Mouse (Mus musculus) heart, embryonic 15.5 days (tissue): ENCODE measurements at regions not wholly inside any gene's neighbourhood (a gene's known extent, or its start where the extent isn't known, plus 50 kb on each side); places are given as distances from the start of the nearest gene placed in this dataset.

ENCODE experiments used
- ATAC-seq: fragments of 200-750 bp; cut with Nextera tagmentation; replicated peaks from 2 replicates; pipeline ENCODE4 v1.8.0; 2017; ENCODE audit warnings: low read depth, moderate TSS enrichment; ENCODE audit not compliant: insufficient number of reproducible peaks, insufficient read depth, low FRiP score
- H3K27ac ChIP-seq: fragments of 300-500 bp; sonication (generic); 2 replicates; pipeline ENCODE4 v1.5.1; 2015; ENCODE audit warnings: mild to moderate bottlenecking, inconsistent platforms
- H3K27me3 ChIP-seq: fragments of 300-500 bp; sonication (generic); 2 replicates; pipeline ENCODE4 v1.6.1; 2015; ENCODE audit warnings: inconsistent platforms
- H3K36me3 ChIP-seq: fragments of 300-500 bp; sonication (generic); 2 replicates; pipeline ENCODE4 v1.6.1; 2015; ENCODE audit warnings: mild to moderate bottlenecking, inconsistent platforms
- H3K4me1 ChIP-seq: fragments of 300-500 bp; sonication (generic); replicated peaks from 2 replicates; pipeline ENCODE4 v1.6.1; 2015; ENCODE audit warnings: inconsistent platforms
- H3K4me2 ChIP-seq: fragments of 300-500 bp; sonication (generic); 2 replicates; pipeline ENCODE4 v1.6.1; 2015; ENCODE audit warnings: inconsistent platforms, mild to moderate bottlenecking, moderate library complexity
- H3K4me3 ChIP-seq: fragments of 300-500 bp; sonication (generic); 2 replicates; pipeline ENCODE4 v1.5.1; 2015; ENCODE audit warnings: mild to moderate bottlenecking, inconsistent platforms
- H3K9ac ChIP-seq: fragments of 300-500 bp; sonication (generic); 2 replicates; pipeline ENCODE4 v1.6.1; 2015; ENCODE audit warnings: mild to moderate bottlenecking, inconsistent platforms
- H3K9me3 ChIP-seq: fragments of 300-500 bp; sonication (generic); replicated peaks from 2 replicates; pipeline ENCODE4 v1.6.1; 2016; ENCODE audit warnings: inconsistent platforms
- WGBS: fragments of 180-500 bp; shearing (Covaris S2); methylation state at CpG from one replicate; pipeline ENCODE4 v1.1.7; 2015; ENCODE audit warnings: mixed read lengths; 5-methylcytosine and 5-hydroxymethylcytosine counted together

DNA sequence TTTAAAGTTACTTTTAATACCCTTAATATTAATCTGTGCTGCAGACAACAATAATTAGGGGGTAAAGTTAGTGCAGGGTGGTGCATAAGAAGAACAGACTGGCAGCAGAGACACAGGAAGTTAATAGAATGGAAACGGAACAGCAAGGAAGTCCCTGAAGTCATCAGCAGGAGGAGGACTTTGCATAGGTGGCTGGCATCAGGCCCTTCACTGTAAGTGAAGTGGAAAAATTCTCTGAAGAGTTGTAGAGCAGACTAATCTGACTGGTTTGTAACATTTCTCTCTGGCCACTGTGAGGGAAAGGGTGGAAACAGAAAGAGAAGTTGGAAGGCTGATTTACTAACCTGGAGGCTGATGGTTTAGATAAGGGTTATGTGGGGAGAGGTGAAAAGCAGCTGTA lies 195.5 kb upstream of the Prdm1 start:
- ATAC-seq = no peak
- 53% methylated on average over 1 of the region's 1 CpGs for WGBS
- H3K9ac ChIP-seq = no peak overlapping the region

GRCm38 (mm10) chr10:44723321-44723720 lies 195.0 kb upstream of the Prdm1 start:
- Histone ChIP-seq H3K9me3 (no peaks in the 10 kb centered on the region), H3K27ac (no peak overlapping the region), H3K36me3 (no peaks in the 10 kb centered on the region), H3K27me3 (no peaks in the 10 kb centered on the region), H3K4me1 (no peaks in the 10 kb centered on the region), H3K9ac (no peak overlapping the region), H3K4me3 (no peak overlapping the region), H3K4me2 (no peak overlapping the region)
- no peak for ATAC-seq
- 68% methylated on average over 5 of the region's 5 CpGs for WGBS

More for the DNA sequence above, 195.5 kb upstream of the Prdm1 start:
- no peaks in the 10 kb centered on the region for H3K9me3 ChIP-seq
- no peaks in the 10 kb centered on the region for H3K4me1 ChIP-seq
- H3K27me3 ChIP-seq = no peaks in the 10 kb centered on the region
- H3K4me3 ChIP-seq = no peak overlapping the region
- no peak overlapping the region for H3K4me2 ChIP-seq
- no peak overlapping the region for H3K27ac ChIP-seq
- no peaks in the 10 kb centered on the region for H3K36me3 ChIP-seq

DNA sequence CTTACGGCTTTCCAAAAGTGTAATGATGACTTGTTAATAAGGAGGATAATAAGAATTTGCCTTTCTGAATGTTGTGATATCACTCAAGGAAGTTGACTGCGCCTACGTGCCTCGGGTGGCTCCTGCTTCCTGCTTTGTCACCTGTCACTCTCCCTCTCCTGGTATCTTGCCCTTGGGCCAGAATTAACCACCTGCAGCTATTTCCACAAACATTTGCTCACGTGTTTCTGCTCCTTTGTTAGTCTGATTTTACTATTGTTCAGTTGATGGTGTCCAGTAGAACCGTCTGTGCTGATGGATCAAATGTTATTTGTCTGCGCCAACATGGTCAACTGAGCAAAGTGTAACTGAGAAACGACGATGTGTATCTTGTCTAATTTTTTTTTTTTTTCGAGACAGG lies 193.4 kb upstream of the Prdm1 start:
- Histone ChIP-seq H3K27ac (no peak overlapping the region), H3K9ac (no peak overlapping the region), H3K27me3 (no peaks in the 10 kb centered on the region), H3K4me3 (no peak overlapping the region), H3K4me2 (no peak overlapping the region), H3K9me3 (no peaks in the 10 kb centered on the region), H3K36me3 (no peaks in the 10 kb centered on the region), H3K4me1 (no peaks in the 10 kb centered on the region)
- no peak for ATAC-seq
- 79% methylated on average over 10 of the region's 10 CpGs for WGBS

- no peaks in the 10 kb centered on the region for H3K4me1 ChIP-seq
- H3K4me2 ChIP-seq = no peak overlapping the region
- no peaks in the 10 kb centered on the region for H3K36me3 ChIP-seq
- H3K27ac ChIP-seq = no peak overlapping the region
- no peak for ATAC-seq
- H3K27me3 ChIP-seq = no peaks in the 10 kb centered on the region
- H3K9ac ChIP-seq = no peak overlapping the region
- H3K4me3 ChIP-seq = no peak overlapping the region
- H3K9me3 ChIP-seq = no peaks in the 10 kb centered on the region
- 75% methylated on average over 5 of the region's 5 CpGs for WGBS
Measured at GRCm38 (mm10) chr10:44716612-44717011, 188.3 kb upstream of the Prdm1 start.

- no peak overlapping the region for H3K27ac ChIP-seq
- ATAC-seq = no peak
- H3K4me3 ChIP-seq = no peak overlapping the region
- H3K9me3 ChIP-seq = no peaks in the 10 kb centered on the region
- no peaks in the 10 kb centered on the region for H3K36me3 ChIP-seq
- no peaks in the 10 kb centered on the region for H3K27me3 ChIP-seq
- no peak overlapping the region for H3K9ac ChIP-seq
- H3K4me1 ChIP-seq = no peaks in the 10 kb centered on the region
- H3K4me2 ChIP-seq = no peak overlapping the region
Measured at GRCm38 (mm10) chr10:44715902-44716301, 187.6 kb upstream of the Prdm1 start.

- no peak overlapping the region for H3K4me3 ChIP-seq
- 75% methylated on average over 4 of the region's 4 CpGs for WGBS
Measured at GRCm38 (mm10) chr10:44708830-44709229, 180.5 kb upstream of the Prdm1 start.

GRCm38 (mm10) chr10:44704143-44704542 lies 175.8 kb upstream of the Prdm1 start:
- Histone ChIP-seq H3K4me2 (no peak overlapping the region), H3K9me3 (no peaks in the 10 kb centered on the region), H3K27ac (no peak overlapping the region), H3K4me3 (no peak overlapping the region), H3K4me1 (no peaks in the 10 kb centered on the region), H3K9ac (no peak overlapping the region), H3K27me3 (no peaks in the 10 kb centered on the region), H3K36me3 (no peaks in the 10 kb centered on the region)
- ATAC-seq = no peak
- 77% methylated on average over 3 of the region's 3 CpGs for WGBS

More at GRCm38 (mm10) chr10:44708830-44709229, 180.5 kb upstream of the Prdm1 start:
- H3K9ac ChIP-seq = no peak overlapping the region
- no peaks in the 10 kb centered on the region for H3K9me3 ChIP-seq
- no peak overlapping the region for H3K27ac ChIP-seq
- no peak for ATAC-seq
- H3K27me3 ChIP-seq = no peaks in the 10 kb centered on the region
- no peaks in the 10 kb centered on the region for H3K4me1 ChIP-seq
- H3K4me2 ChIP-seq = no peak overlapping the region
- H3K36me3 ChIP-seq = no peaks in the 10 kb centered on the region

- Histone ChIP-seq H3K27me3 (no peaks in the 10 kb centered on the region), H3K4me3 (no peak overlapping the region), H3K36me3 (no peaks in the 10 kb centered on the region), H3K27ac (no peak overlapping the region), H3K9ac (no peak overlapping the region), H3K4me1 (no peaks in the 10 kb centered on the region), H3K4me2 (no peak overlapping the region), H3K9me3 (no peaks in the 10 kb centered on the region)
- 79% methylated on average over 5 of the region's 5 CpGs for WGBS
- no peak for ATAC-seq
Measured at GRCm38 (mm10) chr10:44702108-44702507, 173.8 kb upstream of the Prdm1 start.

DNA sequence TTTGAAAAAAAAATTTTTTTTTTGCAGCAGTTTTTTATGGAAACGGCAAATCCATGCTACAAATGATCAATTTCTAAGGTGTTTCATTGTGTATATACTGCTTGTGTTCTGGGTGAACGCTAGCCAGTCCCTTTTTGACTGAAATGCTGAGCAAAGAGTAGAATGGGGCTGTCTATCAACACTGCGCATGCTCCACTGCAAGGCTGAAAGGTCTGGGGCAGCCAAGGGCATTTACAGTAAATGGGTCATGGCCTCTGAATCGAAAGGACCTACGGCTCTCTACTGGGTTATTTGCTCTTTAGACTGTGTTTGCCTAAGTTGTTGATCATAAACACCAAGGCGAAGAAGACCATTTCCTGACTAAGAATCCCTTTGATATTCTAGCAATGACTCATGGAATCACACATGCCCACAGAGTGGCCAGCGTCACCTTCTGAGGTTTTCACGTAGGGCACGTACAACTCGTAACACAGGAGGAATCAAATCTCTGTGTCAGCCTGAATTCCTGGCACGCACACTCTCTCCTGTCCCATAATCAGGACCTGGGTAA lies 171.8 kb upstream of the Prdm1 start:
- no peak for ATAC-seq
- no peak overlapping the region for H3K4me3 ChIP-seq
- H3K4me1 ChIP-seq = no peaks in the 10 kb centered on the region
- no peak overlapping the region for H3K4me2 ChIP-seq
- H3K27ac ChIP-seq = no peak overlapping the region
- H3K27me3 ChIP-seq = no peaks in the 10 kb centered on the region
- no peaks in the 10 kb centered on the region for H3K36me3 ChIP-seq
- 78% methylated on average over 11 of the region's 11 CpGs for WGBS
- H3K9ac ChIP-seq = no peak overlapping the region
- no peaks in the 10 kb centered on the region for H3K9me3 ChIP-seq

DNA sequence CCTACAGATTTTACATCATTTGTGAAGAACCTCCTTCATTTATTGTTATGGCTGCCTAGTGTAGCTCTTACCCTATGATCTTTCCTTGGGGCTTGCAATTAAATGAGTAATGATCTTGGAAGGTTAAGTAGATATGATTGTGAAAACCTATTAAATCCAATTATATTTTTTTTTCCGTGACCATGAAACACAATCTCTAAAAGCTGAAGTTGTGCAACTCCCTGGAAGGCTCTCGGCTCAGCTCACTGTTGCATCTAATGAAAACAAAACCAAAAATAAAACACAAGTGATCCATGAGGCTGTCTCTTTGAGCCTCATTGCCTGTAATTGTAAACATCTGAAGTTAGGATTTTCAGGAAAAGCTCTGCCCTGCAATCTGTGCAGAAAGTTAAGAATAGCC lies 169.7 kb upstream of the Prdm1 start:
- Histone ChIP-seq H3K4me1 (no peaks in the 10 kb centered on the region), H3K9me3 (no peaks in the 10 kb centered on the region), H3K27me3 (no peaks in the 10 kb centered on the region), H3K9ac (no peak overlapping the region), H3K4me2 (no peak overlapping the region), H3K4me3 (no peak overlapping the region), H3K36me3 (no peaks in the 10 kb centered on the region), H3K27ac (no peak overlapping the region)
- 58% methylated on average over 2 of the region's 2 CpGs for WGBS
- ATAC-seq = no peak

DNA sequence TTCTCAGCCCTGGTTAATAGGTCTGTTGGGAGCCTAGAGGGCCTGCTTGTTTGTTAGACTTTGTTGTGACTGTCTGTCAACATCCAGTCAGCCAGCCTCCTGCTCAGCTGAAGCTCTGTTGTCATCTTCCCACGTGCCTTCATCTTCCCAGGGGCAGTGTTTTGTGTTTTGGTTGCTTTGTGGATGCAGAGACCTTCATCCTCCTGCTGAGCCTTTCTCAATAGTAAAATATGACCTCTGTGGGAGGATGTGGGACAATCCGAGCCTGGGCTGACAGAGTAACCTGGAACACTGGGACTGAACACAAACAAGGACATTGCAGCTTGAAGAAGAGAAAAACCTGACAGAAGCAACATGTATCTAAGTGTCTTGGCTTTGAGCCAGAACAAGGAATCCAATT lies 168.7 kb upstream of the Prdm1 start:
- Histone ChIP-seq H3K4me2 (no peak overlapping the region), H3K36me3 (no peaks in the 10 kb centered on the region), H3K27me3 (no peaks in the 10 kb centered on the region), H3K4me3 (no peak overlapping the region), H3K27ac (no peak overlapping the region), H3K9me3 (no peaks in the 10 kb centered on the region), H3K4me1 (no peaks in the 10 kb centered on the region), H3K9ac (no peak overlapping the region)
- 52% methylated on average over 2 of the region's 2 CpGs for WGBS
- ATAC-seq = no peak

DNA sequence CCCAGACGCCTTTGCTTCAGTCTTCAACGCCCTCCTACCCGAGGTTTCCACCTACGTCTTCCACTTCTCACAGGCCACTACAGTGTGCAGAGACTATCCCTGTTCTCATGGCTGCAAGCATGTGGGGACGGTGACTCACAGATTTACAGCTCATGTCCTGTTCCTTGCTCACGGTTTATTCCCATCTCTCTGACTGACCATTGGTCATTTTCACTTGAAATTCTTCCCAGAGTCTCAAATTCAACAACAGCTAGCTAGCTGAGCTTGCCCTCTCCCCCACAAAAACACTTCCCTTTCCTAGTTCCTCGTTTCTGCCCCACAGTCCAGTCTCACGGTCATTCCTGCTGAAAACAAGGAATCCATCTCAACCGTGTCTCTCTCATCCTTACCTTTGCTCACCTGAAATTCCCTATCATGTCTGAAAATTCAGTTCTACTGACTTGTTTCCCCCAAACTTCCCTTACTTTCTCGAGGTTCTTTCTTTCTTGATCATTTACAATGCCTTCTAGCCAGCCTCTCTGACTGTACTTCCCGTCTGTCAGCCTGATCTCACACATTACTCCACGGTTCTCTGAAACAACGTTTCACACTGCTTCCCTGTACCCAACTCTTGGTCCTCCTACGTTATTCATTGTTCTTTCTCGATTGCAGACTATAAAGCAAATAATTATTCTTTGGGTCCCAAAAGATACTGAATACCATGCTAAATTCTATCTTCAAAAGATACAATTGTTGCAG lies 163.5 kb upstream of the Prdm1 start:
- ATAC-seq = no peak
- Histone ChIP-seq H3K9ac (no peak overlapping the region), H3K4me1 (no peaks in the 10 kb centered on the region), H3K36me3 (no peaks in the 10 kb centered on the region), H3K4me3 (no peak overlapping the region), H3K27me3 (no peaks in the 10 kb centered on the region), H3K27ac (no peak overlapping the region), H3K9me3 (no peaks in the 10 kb centered on the region), H3K4me2 (no peak overlapping the region)
- WGBS = 60% methylated on average over 15 of the region's 15 CpGs
